Mouse (Mus musculus): Measurements from ENCODE around the gene Nme9. TPM values are rescaled to one million over a fixed set of nuclear protein-coding genes. Genes with fewer than 3 reads are reported as not detected.

Nme9 gene
- polyA plus RNA-seq, 1 experiment from 2014 or later: 0.46 TPM

- WGBS: 93% methylated on average over 4 of the region's 4 CpGs
- ATAC-seq: no peak
- no peaks in the 10 kb centered on the region for H3K9me3 ChIP-seq (ENCODE audit: control insufficient read depth)
- H3K4me3 ChIP-seq (ENCODE audit: low read depth, low read length): no peak overlapping the region
- peaks cover 24% of the 10 kb centered on the region for H3K36me3 ChIP-seq (ENCODE audit: control insufficient read depth, insufficient read depth)
- no peak for TF ChIP-seq CTCF (IDR thresholded peaks at IDR 0.05; ENCODE audit: low read depth)
- H3K9ac ChIP-seq (ENCODE audit: low read depth, low read length): no peak overlapping the region
- no peak overlapping the region for H3K4me2 ChIP-seq (replicated peaks; ENCODE audit: low read depth)
- no peak overlapping the region for H3K27ac ChIP-seq (ENCODE audit: low read depth, low read length)
- no peaks in the 10 kb centered on the region for H3K4me1 ChIP-seq (replicated peaks; ENCODE audit: control insufficient read depth, insufficient read depth, low read length)
- no peaks in the 10 kb centered on the region for H3K27me3 ChIP-seq (replicated peaks; ENCODE audit: control insufficient read depth, insufficient read depth, low read length)
Observed at GRCm38 (mm10) chr9:99499336-99499735, 48.1 kb downstream of the Nme9 start.

- H3K9me3 ChIP-seq (ENCODE audit: control insufficient read depth): no peaks in the 10 kb centered on the region
- no peak overlapping the region for H3K27ac ChIP-seq (ENCODE audit: low read depth, low read length)
- H3K4me2 ChIP-seq (replicated peaks; ENCODE audit: low read depth): no peak overlapping the region
- 0 out of 2 replicates have a peak, but pooled peaks cover 3% of the 10 kb centered on the region for H3K4me1 ChIP-seq (replicated peaks; ENCODE audit: control insufficient read depth, insufficient read depth, low read length)
- no peak for TF ChIP-seq CTCF (IDR thresholded peaks at IDR 0.05; ENCODE audit: low read depth)
- H3K36me3 ChIP-seq (ENCODE audit: control insufficient read depth, insufficient read depth): 0 out of 2 replicates have a peak, but pooled peaks cover 7% of the 10 kb centered on the region
- H3K9ac ChIP-seq (ENCODE audit: low read depth, low read length): no peak overlapping the region
- WGBS: 26% methylated on average over 7 of the region's 7 CpGs
- H3K4me3 ChIP-seq (ENCODE audit: low read depth, low read length): no peak overlapping the region
- peak; percentile 80 for ATAC-seq
- H3K27me3 ChIP-seq (replicated peaks; ENCODE audit: control insufficient read depth, insufficient read depth, low read length): no peaks in the 10 kb centered on the region
Observed at GRCm38 (mm10) chr9:99505875-99506274, 54.6 kb downstream of the Nme9 start.

Other genes with a start within 250 kb of the Nme9 start
- gene Faiml, start 214.2 kb upstream of the Nme9 start, polyA plus RNA-seq (2015; fragmentation: Nextera tagmentation; extraction: Ambion mirVana): not detected in 2 replicates
- gene Cep70, start 208.1 kb upstream of the Nme9 start, polyA plus RNA-seq (2015; fragmentation: Nextera tagmentation; extraction: Ambion mirVana): 9.3 and 11.2 TPM in 2 replicates
- 0.37 and 0.47 TPM in 2 replicates for gene Esyt3, start 92.9 kb upstream of the Nme9 start, polyA plus RNA-seq (2015; fragmentation: Nextera tagmentation; extraction: Ambion mirVana)
- gene Mras, start 14.1 kb upstream of the Nme9 start, polyA plus RNA-seq (2015; fragmentation: Nextera tagmentation; extraction: Ambion mirVana): 7.6 and 9.5 TPM in 2 replicates
- 14.0 and 14.7 TPM in 2 replicates for gene Armc8, start 117.4 kb downstream of the Nme9 start, polyA plus RNA-seq (2015; fragmentation: Nextera tagmentation; extraction: Ambion mirVana)
- 11.6 and 12.7 TPM in 2 replicates for gene Dbr1, start 124.3 kb downstream of the Nme9 start, polyA plus RNA-seq (2015; fragmentation: Nextera tagmentation; extraction: Ambion mirVana)
- 0.81 and 1.0 TPM in 2 replicates for gene A4gnt, start 161.0 kb downstream of the Nme9 start, polyA plus RNA-seq (2015; fragmentation: Nextera tagmentation; extraction: Ambion mirVana)
- 3.3 and 4.1 TPM in 2 replicates for gene Dzip1l, start 178.0 kb downstream of the Nme9 start, polyA plus RNA-seq (2015; fragmentation: Nextera tagmentation; extraction: Ambion mirVana)